Mouse (Mus musculus) heart, embryonic 11.5 days (tissue): Measurements from ENCODE around the gene Slc25a15. TPM values are rescaled to one million over a fixed set of nuclear protein-coding genes. Genes with fewer than 3 reads are reported as not detected.

Experiments used
- ATAC-seq: fragments of 200-750 bp; cut with Nextera tagmentation; replicated peaks from 2 replicates; pipeline ENCODE4 v1.8.0; 2017; ENCODE audit warnings: moderate library complexity; ENCODE audit not compliant: insufficient number of reproducible peaks, low FRiP score, low TSS enrichment
- H3K27ac ChIP-seq: fragments of 300-500 bp; sonication (generic); 2 replicates; pipeline ENCODE4 v1.5.1; 2014; ENCODE audit warnings: mild to moderate bottlenecking, low read depth, low read length
- H3K27me3 ChIP-seq: fragments of 300-500 bp; sonication (generic); 2 replicates; pipeline ENCODE4 v1.6.1; 2014; ENCODE audit warnings: mild to moderate bottlenecking, low read length, mixed read lengths; ENCODE audit not compliant: control insufficient read depth, insufficient read depth
- H3K36me3 ChIP-seq: fragments of 300-500 bp; sonication (generic); 2 replicates; pipeline ENCODE4 v1.6.1; 2014; ENCODE audit warnings: mild to moderate bottlenecking, low read length, moderate library complexity, mixed read lengths; ENCODE audit not compliant: control insufficient read depth, insufficient read depth
- H3K4me1 ChIP-seq: fragments of 300-500 bp; sonication (generic); 2 replicates; pipeline ENCODE4 v1.6.1; 2014; ENCODE audit warnings: low read length; ENCODE audit not compliant: control insufficient read depth, insufficient read depth
- H3K4me2 ChIP-seq: fragments of 300-500 bp; sonication (generic); 2 replicates; pipeline ENCODE4 v1.6.1; 2014; ENCODE audit warnings: mild to moderate bottlenecking, moderate library complexity
- H3K4me3 ChIP-seq: fragments of 300-500 bp; sonication (generic); 2 replicates; pipeline ENCODE4 v1.5.1; 2014; ENCODE audit warnings: low read depth, low read length
- H3K9ac ChIP-seq: fragments of 300-500 bp; sonication (generic); 2 replicates; pipeline ENCODE4 v1.6.1; 2014; ENCODE audit warnings: mild to moderate bottlenecking, low read depth, low read length, moderate library complexity
- H3K9me3 ChIP-seq: fragments of 300-500 bp; sonication (generic); replicated peaks from 2 replicates; pipeline ENCODE4 v1.6.1; 2016; ENCODE audit warnings: low read length; ENCODE audit not compliant: control insufficient read depth
- WGBS: fragments of 180-500 bp; shearing (Covaris S2); extraction: QIAGEN DNeasy Blood & Tissue Kit; methylation state at CpG from one replicate; pipeline ENCODE4 v1.1.7; 2014; ENCODE audit not compliant: insufficient replicate concordance; 5-methylcytosine and 5-hydroxymethylcytosine counted together
- polyA plus RNA-seq: library from polyadenylated mRNA; unstranded; fragments of >200 nt; fragmentation: Nextera tagmentation; extraction: Ambion mirVana; gene quantifications from 2 replicates; pipeline ENCODE4 v1.2.1, GENCODE M21; 2014

The Slc25a15 gene
- polyA plus RNA-seq, 1 experiment from 2014 or later: 11.1 TPM

- Histone ChIP-seq H3K27ac (peak overlapping the region; percentile 66; the same call in 1 of the 2 replicates), H3K36me3 (no peaks in the 10 kb centered on the region), H3K4me2 (peak overlapping the region; percentile 95), H3K4me3 (peak overlapping the region; percentile 89), H3K4me1 (no peaks in the 10 kb centered on the region), H3K9ac (peak overlapping the region; percentile 87), H3K27me3 (no peaks in the 10 kb centered on the region), H3K9me3 (no peaks in the 10 kb centered on the region)
- ATAC-seq: no peak
- WGBS: 1% methylated on average over 13 of the region's 13 CpGs
Observed at GRCm38 (mm10) chr8:22397811-22398141, 621 bp downstream of the Slc25a15 start.

- H3K4me1 ChIP-seq: no peaks in the 10 kb centered on the region
- no peaks in the 10 kb centered on the region for H3K36me3 ChIP-seq
- 93% methylated on average over 8 of the region's 8 CpGs for WGBS
- H3K9me3 ChIP-seq: no peaks in the 10 kb centered on the region
- no peak overlapping the region for H3K4me2 ChIP-seq
- H3K4me3 ChIP-seq: no peak overlapping the region
- H3K27me3 ChIP-seq: no peaks in the 10 kb centered on the region
- no peak overlapping the region for H3K9ac ChIP-seq
- no peak overlapping the region for H3K27ac ChIP-seq
- no peak for ATAC-seq
Observed at GRCm38 (mm10) chr8:22395256-22395655, 3.1 kb downstream of the Slc25a15 start.

DNA sequence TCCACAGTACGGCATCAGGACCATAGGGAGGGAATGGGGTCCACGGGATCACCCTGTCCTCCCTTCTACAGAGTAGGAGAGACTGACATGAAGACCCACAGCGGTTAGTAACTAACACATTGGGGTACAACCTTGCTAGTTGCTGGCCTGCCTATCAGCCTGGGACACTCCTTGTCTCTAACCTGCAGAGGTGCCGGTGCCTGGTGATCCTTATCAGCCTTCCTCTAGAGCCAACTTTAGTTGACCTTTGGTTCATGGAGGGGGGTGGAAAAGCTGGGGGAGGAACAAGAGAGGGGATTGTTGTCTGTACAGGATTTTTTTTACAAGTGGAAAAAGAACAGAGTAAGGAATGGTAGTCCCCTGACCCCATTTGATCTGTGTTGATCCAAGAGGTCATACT lies 3.9 kb downstream of the Slc25a15 start:
- H3K9me3 ChIP-seq: no peaks in the 10 kb centered on the region
- no peak overlapping the region for H3K27ac ChIP-seq
- H3K27me3 ChIP-seq: no peaks in the 10 kb centered on the region
- peaks cover 5% of the 10 kb centered on the region for H3K36me3 ChIP-seq
- H3K4me2 ChIP-seq: no peak overlapping the region
- no peaks in the 10 kb centered on the region for H3K4me1 ChIP-seq
- no peak overlapping the region for H3K9ac ChIP-seq
- no peak overlapping the region for H3K4me3 ChIP-seq
- ATAC-seq: no peak
- 58% methylated on average over 4 of the region's 4 CpGs for WGBS

DNA sequence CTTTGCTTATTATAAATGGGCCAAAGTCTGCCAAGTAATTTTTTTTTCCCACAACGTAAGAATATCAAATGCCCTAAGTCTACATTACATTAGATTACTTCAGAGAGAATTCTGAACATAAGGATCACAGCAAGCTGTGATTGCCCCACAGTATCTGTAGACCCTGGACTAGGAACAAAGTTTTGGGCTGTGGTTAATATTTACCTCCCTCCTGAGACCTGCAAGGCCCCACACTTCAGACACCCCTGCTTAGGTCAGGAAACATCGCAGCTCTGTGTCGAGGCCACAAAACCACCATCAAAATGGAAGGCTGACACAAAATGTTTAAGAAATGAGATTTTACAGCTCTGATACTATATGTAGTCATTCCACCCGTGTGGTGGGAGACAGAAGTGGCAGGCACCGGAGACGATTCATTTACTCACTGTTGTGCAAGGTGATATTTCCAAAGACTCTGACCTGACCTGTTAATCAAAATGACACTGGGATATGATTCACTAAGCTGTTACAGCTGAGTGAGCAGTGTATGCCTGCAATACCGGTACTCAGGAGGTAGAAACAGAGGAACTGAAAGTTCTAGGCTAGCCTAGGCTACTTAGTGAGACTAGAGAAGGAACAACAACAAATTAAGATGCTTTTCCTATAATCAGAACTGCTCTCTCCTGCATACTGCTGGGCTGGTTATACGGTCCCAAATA lies 7.5 kb downstream of the Slc25a15 start:
- H3K4me1 ChIP-seq: no peaks in the 10 kb centered on the region
- H3K9ac ChIP-seq: no peak overlapping the region
- no peak overlapping the region for H3K4me3 ChIP-seq
- no peak overlapping the region for H3K27ac ChIP-seq
- H3K36me3 ChIP-seq: peaks cover 14% of the 10 kb centered on the region
- H3K27me3 ChIP-seq: no peaks in the 10 kb centered on the region
- no peaks in the 10 kb centered on the region for H3K9me3 ChIP-seq
- no peak for ATAC-seq
- WGBS: 90% methylated on average over 8 of the region's 8 CpGs
- H3K4me2 ChIP-seq: no peak overlapping the region

- H3K27me3 ChIP-seq: no peaks in the 10 kb centered on the region
- no peaks in the 10 kb centered on the region for H3K4me1 ChIP-seq
- no peak overlapping the region for H3K4me2 ChIP-seq
- no peak overlapping the region for H3K9ac ChIP-seq
- H3K9me3 ChIP-seq: no peaks in the 10 kb centered on the region
- no peak overlapping the region for H3K4me3 ChIP-seq
- ATAC-seq: no peak
- H3K36me3 ChIP-seq: peaks cover 14% of the 10 kb centered on the region
- no peak overlapping the region for H3K27ac ChIP-seq
- 82% methylated on average over 10 of the region's 10 CpGs for WGBS
Observed at GRCm38 (mm10) chr8:22389874-22390273, 8.5 kb downstream of the Slc25a15 start.

DNA sequence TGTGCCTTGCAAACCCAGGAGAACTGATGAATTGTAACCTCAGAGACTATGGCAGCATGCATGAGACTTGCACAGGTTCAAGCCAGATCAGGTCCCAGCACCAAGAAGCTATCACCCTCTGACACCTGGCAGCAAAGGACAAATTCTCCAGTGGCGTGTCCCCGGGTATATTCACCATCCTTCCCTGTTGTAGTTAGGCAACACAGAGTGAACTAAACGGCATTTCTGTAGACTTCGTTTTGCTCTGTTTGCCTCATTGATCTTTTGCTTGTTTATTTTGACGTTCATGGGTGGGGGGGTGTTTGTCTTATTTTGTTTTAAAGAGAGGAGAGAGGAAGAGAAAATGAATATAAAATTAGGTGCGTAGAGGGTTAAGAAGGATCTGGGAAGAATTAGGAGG lies 13.2 kb downstream of the Slc25a15 start:
- Histone ChIP-seq H3K4me1 (no peaks in the 10 kb centered on the region), H3K4me2 (no peak overlapping the region), H3K27me3 (no peaks in the 10 kb centered on the region), H3K4me3 (no peak overlapping the region), H3K36me3 (peaks cover 25% of the 10 kb centered on the region), H3K9ac (no peak overlapping the region), H3K27ac (no peak overlapping the region), H3K9me3 (no peaks in the 10 kb centered on the region)
- no peak for ATAC-seq
- 88% methylated on average over 6 of the region's 6 CpGs for whole genome bisulfite sequencing

DNA sequence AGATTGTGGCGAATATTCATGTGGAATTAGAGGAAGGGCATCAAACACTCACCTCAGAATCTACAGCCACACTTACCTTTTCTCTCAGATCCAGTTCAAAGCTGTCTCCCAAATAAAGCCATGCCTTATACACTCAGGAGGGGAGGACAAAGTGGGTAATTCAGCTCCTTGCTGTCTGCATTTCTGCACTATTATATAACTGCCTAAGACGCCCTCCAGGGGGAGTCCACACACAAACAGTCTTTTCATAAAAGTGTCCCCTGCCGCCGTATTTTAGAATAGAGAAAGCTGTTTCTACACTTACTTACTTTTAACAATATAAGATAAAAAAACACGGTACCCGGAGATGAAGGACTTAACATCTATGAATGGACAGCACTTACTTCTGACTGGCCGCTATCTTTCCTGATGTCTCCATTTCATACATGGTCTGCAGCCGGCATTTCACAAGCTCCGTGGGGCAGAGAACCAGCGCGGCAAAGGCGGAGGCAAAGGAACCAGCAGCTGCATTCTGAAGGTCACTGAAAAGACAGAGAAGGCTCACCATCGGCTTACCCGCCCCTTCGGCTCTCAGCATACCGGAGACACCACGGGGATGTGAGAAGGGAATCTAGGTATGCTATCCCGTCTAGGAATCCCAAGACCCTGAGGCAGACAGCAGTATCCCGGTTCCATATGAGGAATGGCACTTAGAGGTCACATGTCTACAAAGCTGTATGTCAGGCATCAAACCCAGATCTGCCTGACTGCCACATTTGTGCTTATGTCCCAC lies 15.4 kb downstream of the Slc25a15 start:
- Histone ChIP-seq H3K4me3 (no peak overlapping the region), H3K27me3 (no peaks in the 10 kb centered on the region), H3K9me3 (no peaks in the 10 kb centered on the region), H3K27ac (no peak overlapping the region), H3K4me1 (no peaks in the 10 kb centered on the region), H3K36me3 (peaks cover 11% of the 10 kb centered on the region; the same call in 1 of the 2 replicates), H3K4me2 (no peak overlapping the region), H3K9ac (no peak overlapping the region)
- WGBS: 79% methylated on average over 19 of the region's 19 CpGs
- no peak for ATAC-seq

DNA sequence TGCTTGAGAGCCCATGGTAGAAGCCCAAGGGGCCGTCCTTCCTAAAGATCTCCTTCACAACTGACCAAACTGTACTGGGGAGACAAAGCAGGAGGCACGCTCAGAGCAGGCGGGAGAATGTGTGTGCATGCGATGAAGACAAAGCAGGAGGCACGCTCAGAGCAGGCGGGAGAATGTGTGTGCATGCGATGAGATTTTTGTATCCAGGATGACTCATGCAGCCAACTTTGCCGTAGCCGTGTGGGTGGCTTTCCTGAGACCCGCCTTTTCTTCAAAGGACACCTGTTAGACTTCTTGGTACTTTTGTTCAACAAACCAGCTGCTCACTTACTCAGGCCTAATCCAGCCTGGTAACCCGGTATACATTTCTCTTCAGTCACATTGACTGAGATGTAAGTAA lies 17.5 kb downstream of the Slc25a15 start:
- Histone ChIP-seq H3K9ac (no peak overlapping the region), H3K4me1 (no peaks in the 10 kb centered on the region), H3K27ac (no peak overlapping the region), H3K4me2 (no peak overlapping the region), H3K36me3 (peaks cover 11% of the 10 kb centered on the region; the same call in 1 of the 2 replicates), H3K4me3 (no peak overlapping the region), H3K9me3 (no peaks in the 10 kb centered on the region), H3K27me3 (no peaks in the 10 kb centered on the region)
- ATAC-seq: no peak
- 91% methylated on average over 11 of the region's 11 CpGs for WGBS
